Mouse (Mus musculus): ENCODE data around the gene Fam20c.
A peak's percentile ranks its signal among the peaks of the same experiment; 100 is the strongest.

DNA sequence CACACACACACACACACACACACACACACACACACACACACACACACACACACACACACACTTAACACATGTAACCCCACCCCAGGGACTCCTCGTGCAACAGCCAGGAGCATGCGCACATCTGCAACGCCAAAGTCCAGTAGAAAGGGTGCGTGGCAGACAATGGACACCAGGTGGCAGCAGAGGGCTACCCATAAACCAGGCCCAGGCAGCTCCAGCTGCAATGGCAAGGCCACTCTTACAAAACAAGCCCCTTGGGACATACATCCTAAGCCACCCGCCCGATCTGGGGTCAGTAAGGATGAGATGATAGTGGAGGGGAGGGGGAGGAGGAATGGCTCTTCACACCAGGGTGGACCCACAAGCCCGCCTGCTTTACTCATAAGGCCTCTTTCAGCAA, 93.8 kb downstream of the Fam20c start:
- TF ChIP-seq CTCF (IDR thresholded peaks at IDR 0.05; ENCODE audit: borderline replicate concordance, insufficient read depth, low read length), result peak; percentile 98
- no peak for TF ChIP-seq POLR2A (IDR thresholded peaks at IDR 0.05; ENCODE audit: low read depth, low read length)
